Mouse (Mus musculus) thymus, postnatal 14 days (tissue): ENCODE measurements around the gene Gnai3.

Experiments
- DNase-seq: peaks from one replicate; pipeline ENCODE4 v3.0.0; 2021

The Gnai3 gene

GRCm38 (mm10) chr3:108145534-108146445, at the start of gene Gnai3:
Gene Gnai3, minus strand, starts transcription at chr3:108146146.
- peak; percentile 94 for DNase-seq

GRCm38 (mm10) chr3:108195287-108195686, 49.3 kb upstream of the Gnai3 start:
- no peak for DNase-seq

GRCm38 (mm10) chr3:108193686-108194085, 47.7 kb upstream of the Gnai3 start:
- no peak for DNase-seq

- no peak for DNase-seq
Observed at GRCm38 (mm10) chr3:108189897-108190296, 44.0 kb upstream of the Gnai3 start.

GRCm38 (mm10) chr3:108188716-108189490, 43.0 kb upstream of the Gnai3 start:
- no peak for DNase-seq

GRCm38 (mm10) chr3:108187111-108187795, 41.3 kb upstream of the Gnai3 start:
- DNase-seq, result no peak

- DNase-seq, result peak; percentile 68
Observed at GRCm38 (mm10) chr3:108186098-108187047, 40.4 kb upstream of the Gnai3 start, which contains the start of gene Amigo1. Gene Amigo1, plus strand, starts transcription at chr3:108186335.

- no peak for DNase-seq
Observed at GRCm38 (mm10) chr3:108185460-108186097, 39.6 kb upstream of the Gnai3 start.

GRCm38 (mm10) chr3:108184742-108185141, 38.8 kb upstream of the Gnai3 start:
- no peak for DNase-seq

- DNase-seq, result no peak
Observed at GRCm38 (mm10) chr3:108180514-108180913, 34.6 kb upstream of the Gnai3 start.

- DNase-seq, result no peak
Observed at GRCm38 (mm10) chr3:108178756-108179715, 33.1 kb upstream of the Gnai3 start.

GRCm38 (mm10) chr3:108174672-108175531, 29.0 kb upstream of the Gnai3 start:
- DNase-seq, result no peak

GRCm38 (mm10) chr3:108169199-108169598, 23.3 kb upstream of the Gnai3 start:
- DNase-seq, result no peak

- DNase-seq, result no peak
Observed at GRCm38 (mm10) chr3:108167499-108167898, 21.6 kb upstream of the Gnai3 start.

GRCm38 (mm10) chr3:108166486-108167211, 20.7 kb upstream of the Gnai3 start:
- peak; percentile 68 for DNase-seq

GRCm38 (mm10) chr3:108165532-108166315, 19.8 kb upstream of the Gnai3 start:
- DNase-seq, result no peak

- peak; percentile 82 for DNase-seq
Observed at GRCm38 (mm10) chr3:108164807-108165206, 18.9 kb upstream of the Gnai3 start.

GRCm38 (mm10) chr3:108164091-108164490, 18.1 kb upstream of the Gnai3 start:
- no peak for DNase-seq
